Mouse (Mus musculus): ENCODE measurements at regions not wholly inside any gene's neighbourhood (a gene's known extent, or its start where the extent isn't known, plus 50 kb on each side); places are given as distances from the start of the nearest gene placed in this dataset.

DNA sequence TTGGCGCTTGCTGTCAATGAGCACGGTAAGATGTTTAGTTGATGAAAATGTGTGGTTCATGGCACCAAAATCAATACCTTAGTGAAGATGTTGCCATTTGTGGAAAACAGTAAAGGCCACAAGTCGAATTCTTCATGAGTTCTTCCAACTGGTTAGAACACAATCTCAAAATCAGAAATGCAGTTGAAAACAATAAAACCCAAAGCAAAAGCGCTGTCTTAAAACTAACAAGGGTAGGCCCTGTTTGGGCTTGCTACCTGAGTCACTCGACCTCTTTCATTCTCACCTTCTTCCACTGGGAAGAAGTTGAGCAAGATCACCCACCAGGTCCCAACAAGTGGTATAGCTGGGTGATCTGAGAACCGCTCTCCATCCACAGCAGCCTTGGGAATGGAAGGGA is 179.1 kb downstream of the Parm1 start:
- DNase-seq = no peak

DNA sequence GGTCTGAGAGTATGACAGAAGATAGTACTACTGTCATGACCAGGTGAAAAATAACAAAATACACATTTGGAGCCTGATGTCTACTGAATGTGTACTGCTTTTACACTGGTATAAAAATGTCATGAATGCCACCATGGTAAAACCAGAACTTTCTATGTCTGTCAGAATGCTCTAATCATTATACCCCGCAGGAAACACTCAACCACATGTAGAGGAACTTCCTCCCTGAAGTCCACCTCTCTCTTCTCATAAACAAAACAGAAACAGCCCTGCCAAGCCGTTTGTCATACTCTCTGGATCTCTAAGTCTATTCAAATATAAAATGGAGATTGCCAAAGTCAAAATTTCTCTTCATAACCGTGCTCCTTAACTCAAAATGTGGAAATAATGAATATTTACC is 178.2 kb downstream of the Parm1 start:
- DNase-seq = no peak

DNA sequence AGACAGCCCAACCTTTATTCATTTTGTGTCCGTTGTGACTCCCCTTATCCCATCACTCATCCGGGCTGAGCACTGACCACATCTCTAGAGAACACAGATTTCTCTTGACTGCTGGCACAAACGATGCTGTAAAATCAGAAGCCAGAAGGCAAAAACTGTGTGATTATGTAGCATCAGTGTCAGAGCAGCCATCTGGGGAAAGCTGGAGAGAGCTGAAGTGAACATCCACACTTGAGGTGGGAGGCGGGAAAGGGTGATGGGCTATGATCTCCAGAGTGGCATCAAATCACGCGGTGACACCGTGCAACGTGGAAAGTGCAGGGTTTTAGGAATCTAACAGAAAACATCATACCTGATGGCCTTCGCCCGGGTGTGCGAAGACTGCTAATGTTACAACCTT is 175.9 kb downstream of the Parm1 start:
- no peak for DNase-seq

DNA sequence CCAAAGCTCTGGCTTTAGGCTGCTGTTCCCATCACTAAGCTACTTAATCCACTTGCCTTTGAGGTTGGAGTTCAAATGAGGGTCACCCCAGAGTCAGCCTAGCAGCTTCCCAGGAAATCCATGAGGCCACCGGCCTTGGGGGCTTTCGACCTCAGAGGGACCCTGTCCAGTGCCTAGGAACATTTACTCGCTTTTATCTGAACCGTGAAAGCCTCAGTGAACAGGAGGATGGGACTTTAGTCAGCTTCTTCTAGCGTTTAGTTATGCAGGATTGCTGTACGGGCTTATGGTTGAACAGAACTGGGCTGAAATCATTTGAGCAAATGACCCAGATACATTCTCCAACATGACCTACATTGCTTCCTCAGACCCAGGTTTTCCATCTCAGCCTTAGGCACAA is 174.9 kb downstream of the Parm1 start:
- no peak for DNase-seq

DNA sequence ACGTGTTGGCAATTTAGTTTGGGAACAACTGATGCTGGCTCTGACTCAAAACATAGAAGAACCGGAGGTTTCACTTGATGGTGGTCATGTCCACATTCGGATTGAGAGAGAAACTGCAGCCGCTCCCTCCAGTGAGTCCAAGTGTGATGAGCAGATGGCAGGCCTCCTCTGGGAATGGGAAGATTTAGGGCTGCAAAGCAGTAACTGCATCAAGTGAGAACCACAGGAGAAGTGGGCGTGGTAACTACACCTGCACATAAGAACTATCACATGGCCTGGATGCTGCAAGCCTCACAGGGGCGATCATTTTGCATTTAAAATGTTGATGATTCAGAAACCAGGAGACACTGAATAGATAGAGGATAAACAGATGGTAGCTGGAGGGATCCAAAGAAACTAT is 161.3 kb downstream of the Parm1 start:
- no peak for DNase-seq

Measured in adrenal gland, postnatal 36 days (tissue).